Mouse (Mus musculus) layer of hippocampus, postnatal 14 days (tissue): Measurements from ENCODE around the gene Map2k3. TPM values are rescaled to one million over a fixed set of nuclear protein-coding genes. Genes with fewer than 3 reads are reported as not detected.
"Not testable (repeated sequence)": the region's sequence is repeated elsewhere in the genome, so short reads cannot be mapped to it uniquely, and the experiment has no call there.

Source experiments
- DNase-seq, 2 experiments: peaks; one replicate each; pipeline ENCODE4 v3.0.0; 2021 to 2022; ENCODE audit warnings: low spot score in 2 of 2, mixed read lengths in 1 of 2
- long read RNA-seq, 2 experiments: library from polyadenylated mRNA; stranded (forward); transcript quantifications; one replicate each; pipeline ENCODE4 v2.0.0; 2021
- total RNA-seq, 2 experiments: library from RNA; stranded (reverse); gene quantifications; 2 replicates each; pipeline ENCODE4 v1.2.3; 2021

Map2k3 gene
- 10 to 100 TPM; 12.8 to 17.0 TPM for total RNA-seq
- long read RNA-seq, experiment 1, transcript Map2k3-201 (12 exons, 2,198 nt), result major isoform, 20 of 23 reads
- long read RNA-seq, experiment 1, partial matches to known transcripts, result 0 of 23 reads
- long read RNA-seq, experiment 1, other reads (novel, unspliced or antisense), result 2 of 23 reads
- long read RNA-seq, experiment 2, transcript Map2k3-201 (12 exons, 2,198 nt), result major isoform, 25 of 28 reads
- long read RNA-seq, experiment 2, partial matches to known transcripts, result 0 of 28 reads
- long read RNA-seq, experiment 2, other reads (novel, unspliced or antisense), result 3 of 28 reads

- DNase-seq, result peak; percentile 89 to 96
Observed at GRCm38 (mm10) chr11:60931869-60932481, at the start of gene Map2k3. Gene Map2k3, plus strand, starts transcription at chr11:60932033.

DNA sequence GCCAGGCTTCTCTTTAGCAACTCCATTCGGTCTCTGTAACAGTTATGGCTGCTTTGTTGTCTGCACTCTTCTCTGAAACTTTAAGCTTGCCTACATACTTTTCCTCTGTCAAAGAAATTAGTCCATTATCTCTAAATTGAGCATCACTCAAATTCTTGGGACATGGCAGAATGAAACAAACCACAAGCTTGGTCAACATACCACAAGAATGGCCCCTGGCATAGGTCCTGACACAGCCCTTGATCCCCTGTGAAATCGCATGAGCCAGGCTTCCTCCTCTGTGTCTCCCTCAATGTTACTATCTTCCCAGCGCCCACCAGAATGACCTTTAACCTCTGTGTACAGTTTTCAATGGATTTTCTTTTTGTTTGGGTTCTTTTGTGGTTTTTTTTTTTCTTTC lies 49.4 kb upstream of the Map2k3 start:
- DNase-seq, result no peak

DNA sequence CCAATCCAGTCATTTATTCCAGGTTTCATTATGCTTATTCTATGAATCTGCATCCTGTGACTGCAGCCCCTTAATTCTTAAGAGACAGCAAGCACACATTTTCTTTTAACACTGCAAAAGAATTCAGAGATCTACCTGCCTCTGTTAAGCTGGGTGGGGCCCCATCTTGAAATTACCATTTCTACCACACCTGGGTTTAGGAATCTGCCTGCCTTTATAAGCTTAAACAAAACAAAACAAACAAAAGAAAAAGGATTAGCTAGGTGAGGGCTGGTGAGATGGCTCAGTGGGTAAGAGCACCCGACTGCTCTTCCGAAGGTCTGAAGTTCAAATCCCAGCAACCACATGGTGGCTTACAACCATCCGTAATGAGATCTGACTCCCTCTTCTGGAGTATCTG lies 44.8 kb upstream of the Map2k3 start:
- not testable (repeated sequence) for DNase-seq

DNA sequence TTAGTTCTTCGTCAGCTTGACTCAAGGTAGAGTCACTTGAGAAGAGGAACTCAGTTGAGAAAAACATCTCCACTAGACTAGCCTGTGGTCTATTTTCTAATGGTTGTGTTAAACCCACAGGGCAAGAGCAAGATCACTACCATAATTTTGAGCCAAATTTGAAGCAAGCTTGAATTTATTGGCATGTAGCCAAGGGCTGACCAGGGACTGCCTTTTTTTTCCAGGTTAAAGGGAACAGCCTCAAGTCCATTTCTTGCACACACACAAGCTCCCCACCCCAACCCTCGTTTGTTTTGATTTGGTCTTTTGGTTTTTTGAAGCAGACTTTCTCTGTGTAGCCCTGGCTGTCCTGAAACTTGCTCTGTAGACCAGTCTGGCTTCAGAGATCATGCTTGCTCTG lies 42.0 kb upstream of the Map2k3 start:
- DNase-seq, result no peak

DNA sequence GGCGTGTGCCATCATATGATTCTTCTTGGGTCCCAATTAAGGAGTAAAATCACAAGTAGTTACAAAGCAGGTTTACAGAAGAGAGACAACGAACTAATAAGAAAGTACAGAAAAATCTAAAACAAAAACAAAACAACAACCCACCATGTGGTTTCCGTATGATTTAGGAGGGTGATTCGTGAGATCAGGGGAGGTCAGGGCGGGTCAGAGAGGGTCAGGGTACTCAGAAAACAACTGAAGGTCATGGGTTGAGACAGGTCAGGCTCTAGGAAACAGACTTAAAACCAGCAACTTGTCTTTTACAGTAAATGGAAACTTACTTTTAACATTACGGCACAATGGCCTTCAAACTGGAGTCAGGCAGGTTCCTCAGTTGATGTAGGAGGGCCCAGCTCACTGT lies 41.5 kb upstream of the Map2k3 start:
- no peak for DNase-seq

- DNase-seq, result no peak
Observed at GRCm38 (mm10) chr11:60890744-60891143, 41.1 kb upstream of the Map2k3 start.

DNA sequence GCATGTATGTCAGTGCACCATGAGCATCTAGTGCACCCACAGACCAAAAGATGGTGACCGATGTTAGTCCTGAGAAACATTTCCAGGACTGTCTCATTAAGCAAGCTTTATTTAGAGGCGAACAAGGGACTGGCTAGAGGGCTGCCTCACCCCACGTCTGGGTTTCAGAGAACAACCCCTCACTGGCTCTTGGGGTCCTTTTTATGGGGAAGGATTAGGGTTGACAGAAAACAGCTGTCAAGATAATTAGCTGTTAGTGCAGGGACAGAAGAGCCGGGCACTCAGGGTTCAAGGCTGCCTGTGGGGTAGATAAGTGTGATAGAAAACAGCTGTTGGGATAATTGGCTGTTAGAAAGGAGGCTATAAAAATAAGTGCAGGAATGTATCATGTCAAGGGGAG lies 35.9 kb upstream of the Map2k3 start:
- DNase-seq, result no peak

DNA sequence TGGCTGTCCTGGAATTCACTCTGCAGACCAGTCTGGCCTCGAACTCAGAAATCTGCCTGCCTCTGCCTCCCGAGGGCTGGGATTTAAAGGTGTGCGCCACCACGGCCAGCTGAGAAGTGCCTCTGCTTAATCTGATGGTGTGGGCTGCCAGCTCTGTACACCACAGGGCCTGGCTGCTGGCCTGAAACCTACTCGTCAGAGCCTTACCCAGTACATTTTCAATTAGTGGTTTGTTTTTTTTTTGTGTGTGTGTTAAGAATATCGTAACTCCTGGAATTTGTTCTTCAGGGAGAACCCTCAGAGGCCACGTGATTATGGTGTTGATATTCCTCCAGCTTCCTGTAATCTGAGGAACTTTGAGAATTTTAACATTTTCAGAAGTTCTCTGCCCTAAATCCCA lies 29.8 kb upstream of the Map2k3 start:
- DNase-seq, result no peak

DNA sequence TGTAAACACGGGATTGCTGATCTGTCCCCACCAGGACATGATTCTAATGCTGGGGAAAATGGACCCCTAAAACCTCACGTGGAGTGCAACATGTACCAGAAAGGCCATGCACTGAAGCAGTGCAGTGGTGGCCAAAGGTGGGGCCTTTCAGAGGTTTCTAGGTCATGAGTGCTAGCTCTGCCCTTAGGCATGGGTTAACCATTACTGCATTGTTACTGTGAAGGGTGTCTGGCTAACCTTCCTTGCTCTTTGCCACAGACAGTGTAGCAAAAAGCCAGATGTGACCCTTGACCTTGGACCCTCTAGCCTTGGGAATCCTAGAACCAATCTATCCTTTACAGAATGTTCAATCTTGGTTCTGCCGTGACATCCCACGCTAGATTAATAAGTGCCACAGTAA lies 29.3 kb upstream of the Map2k3 start:
- DNase-seq, result no peak

- DNase-seq, result no peak
Observed at GRCm38 (mm10) chr11:60903661-60904061, 28.2 kb upstream of the Map2k3 start.

GRCm38 (mm10) chr11:60905407-60906120 lies 26.3 kb upstream of the Map2k3 start:
- DNase-seq, result peak in 1 of 2 experiments; percentile 47

DNA sequence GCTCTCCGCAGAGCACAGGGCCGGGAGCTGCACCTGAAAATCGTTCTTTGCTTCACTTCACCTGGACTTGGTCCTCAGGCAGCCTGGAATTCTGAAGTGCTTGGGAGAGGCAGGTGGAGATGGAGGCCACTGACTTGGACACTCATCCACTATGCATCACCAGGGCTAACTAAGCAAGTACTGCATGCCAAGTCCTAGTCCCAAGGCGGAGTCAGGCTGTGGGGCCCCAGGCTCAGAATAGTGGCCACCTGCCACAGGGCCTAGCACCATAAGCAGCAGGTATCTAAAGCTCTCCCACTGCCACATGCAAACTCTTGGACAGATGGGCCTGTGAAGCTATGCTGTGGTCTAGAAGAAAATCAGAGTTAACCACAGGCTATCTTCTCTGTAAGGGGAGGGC lies 25.4 kb upstream of the Map2k3 start:
- DNase-seq, result no peak

DNA sequence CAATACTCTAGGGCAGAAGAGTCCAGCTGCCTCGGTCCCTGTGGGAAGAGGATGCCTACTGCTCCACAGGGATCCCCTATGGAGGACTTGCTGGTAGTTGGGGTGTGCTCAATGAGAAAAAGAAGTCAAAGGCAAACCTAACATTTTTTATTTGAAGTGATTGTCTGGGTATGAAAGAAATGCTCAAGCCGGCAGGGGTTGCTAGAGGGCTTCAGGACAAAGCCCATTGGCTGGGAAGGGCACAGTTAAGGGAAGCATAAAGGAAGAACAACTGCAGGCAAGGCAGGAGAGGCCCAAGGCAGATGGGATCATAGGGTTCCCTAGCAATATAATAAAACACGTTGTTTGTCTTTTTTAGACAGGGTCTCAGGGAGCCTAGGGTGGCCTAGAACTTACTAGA lies 23.8 kb upstream of the Map2k3 start:
- DNase-seq, result no peak

- no peak for DNase-seq
Observed at GRCm38 (mm10) chr11:60909626-60910025, 22.2 kb upstream of the Map2k3 start.

- DNase-seq, result no peak
Observed at GRCm38 (mm10) chr11:60912525-60912973, 19.3 kb upstream of the Map2k3 start.

GRCm38 (mm10) chr11:60913301-60914196 lies 18.3 kb upstream of the Map2k3 start:
- peak; percentile 90 to 91 for DNase-seq

GRCm38 (mm10) chr11:60914491-60914890 lies 17.3 kb upstream of the Map2k3 start, which contains the start of gene Natd1:
Gene Natd1, minus strand, starts transcription at chr11:60914750.
- no peak for DNase-seq

DNA sequence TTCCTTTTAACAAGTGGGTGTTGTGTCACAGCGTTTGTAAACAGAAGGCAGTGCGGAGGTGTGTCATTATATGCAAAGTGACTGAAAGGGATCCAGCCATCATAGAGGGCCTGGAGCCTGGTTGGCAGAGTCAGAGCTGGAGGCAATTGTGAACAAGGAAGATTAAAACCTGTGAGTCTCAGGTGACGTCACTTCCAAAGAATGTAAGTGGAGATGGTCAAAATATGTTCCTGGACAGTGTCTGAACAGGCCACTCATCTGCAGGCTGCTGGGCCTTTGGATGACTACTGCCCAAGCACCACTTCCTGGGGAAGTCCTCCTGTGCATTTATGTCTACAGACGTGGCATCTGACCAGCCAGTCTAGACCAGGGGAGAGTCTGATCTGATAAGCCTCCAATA lies 16.6 kb upstream of the Map2k3 start:
- no peak for DNase-seq

GRCm38 (mm10) chr11:60920021-60920420 lies 11.8 kb upstream of the Map2k3 start:
- no peak for DNase-seq

- no peak for DNase-seq
Observed at GRCm38 (mm10) chr11:60922195-60922594, 9.6 kb upstream of the Map2k3 start.

DNA sequence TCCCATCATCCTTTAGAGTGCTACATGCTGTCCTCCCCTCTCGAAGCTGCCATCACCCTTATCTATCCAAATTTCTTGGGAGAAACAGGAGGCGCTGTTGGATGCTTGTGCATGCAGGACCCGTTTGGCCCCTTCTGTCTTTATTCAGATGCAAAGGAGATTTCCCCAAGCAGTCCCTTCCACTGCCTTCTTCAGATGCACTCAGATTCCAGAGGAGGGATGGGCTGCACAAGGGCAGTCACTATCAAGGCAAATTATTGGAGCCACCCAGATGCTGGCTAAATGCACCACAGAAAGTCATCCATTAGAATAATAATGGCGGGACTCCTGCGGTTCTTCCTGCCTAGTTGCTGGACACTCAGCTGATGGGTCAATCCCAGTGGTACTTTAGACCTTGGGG lies 8.9 kb upstream of the Map2k3 start:
- DNase-seq, result no peak
